Mouse (Mus musculus): ENCODE data around the gene Gm49321.

Gene Gm49321

GRCm38 (mm10) chr12:73934528-73934927 is 2.9 kb upstream of the Gm49321 start:
- in situ Hi-C loops (cut with MboI; ENCODE audit: low pct_unique_long_range_greater_than_20kb in 1 of 2, low sequenced_read_pairs in 2 of 2, unreplicated experiment in 1 of 2) = no loop called here

- in situ Hi-C loops (cut with MboI; ENCODE audit: low pct_unique_long_range_greater_than_20kb in 1 of 2, low sequenced_read_pairs in 2 of 2, unreplicated experiment in 1 of 2) = no loop called here
Observed at GRCm38 (mm10) chr12:73939542-73939941, 2.1 kb downstream of the Gm49321 start.

GRCm38 (mm10) chr12:73948415-73948814 is 11.0 kb downstream of the Gm49321 start:
- in situ Hi-C loops (cut with MboI; ENCODE audit: low pct_unique_long_range_greater_than_20kb in 1 of 2, low sequenced_read_pairs in 2 of 2, unreplicated experiment in 1 of 2) = no loop called here

- in situ Hi-C loops (cut with MboI; ENCODE audit: low pct_unique_long_range_greater_than_20kb in 1 of 2, low sequenced_read_pairs in 2 of 2, unreplicated experiment in 1 of 2) = no loop called here
Observed at GRCm38 (mm10) chr12:73949318-73950058, 12.0 kb downstream of the Gm49321 start.

GRCm38 (mm10) chr12:73952879-73953278 is 15.4 kb downstream of the Gm49321 start:
- in situ Hi-C loops (cut with MboI; ENCODE audit: low pct_unique_long_range_greater_than_20kb in 1 of 2, low sequenced_read_pairs in 2 of 2, unreplicated experiment in 1 of 2) = no loop called here

- in situ Hi-C loops (cut with MboI; ENCODE audit: low pct_unique_long_range_greater_than_20kb in 1 of 2, low sequenced_read_pairs in 2 of 2, unreplicated experiment in 1 of 2) = no loop called here
Observed at GRCm38 (mm10) chr12:73953420-73954186, 16.1 kb downstream of the Gm49321 start.

- in situ Hi-C loops (cut with MboI; ENCODE audit: low pct_unique_long_range_greater_than_20kb in 1 of 2, low sequenced_read_pairs in 2 of 2, unreplicated experiment in 1 of 2) = no loop called here
Observed at GRCm38 (mm10) chr12:73954785-73955184, 17.3 kb downstream of the Gm49321 start.

- in situ Hi-C loops (cut with MboI; ENCODE audit: low pct_unique_long_range_greater_than_20kb in 1 of 2, low sequenced_read_pairs in 2 of 2, unreplicated experiment in 1 of 2) = no loop called here
Observed at GRCm38 (mm10) chr12:73957676-73958075, 20.2 kb downstream of the Gm49321 start.

GRCm38 (mm10) chr12:73958830-73959229 is 21.4 kb downstream of the Gm49321 start:
- in situ Hi-C loops (cut with MboI; ENCODE audit: low pct_unique_long_range_greater_than_20kb in 1 of 2, low sequenced_read_pairs in 2 of 2, unreplicated experiment in 1 of 2) = no loop called here

- in situ Hi-C loops (cut with MboI; ENCODE audit: low pct_unique_long_range_greater_than_20kb in 1 of 2, low sequenced_read_pairs in 2 of 2, unreplicated experiment in 1 of 2) = no loop called here
Observed at GRCm38 (mm10) chr12:73964291-73965281, 27.1 kb downstream of the Gm49321 start, which contains the start of gene Snapc1. Gene Snapc1, plus strand, starts transcription at chr12:73964481.

- in situ Hi-C loops (cut with MboI; ENCODE audit: low pct_unique_long_range_greater_than_20kb in 1 of 2, low sequenced_read_pairs in 2 of 2, unreplicated experiment in 1 of 2) = no loop called here
Observed at GRCm38 (mm10) chr12:73969142-73969541, 31.7 kb downstream of the Gm49321 start.

GRCm38 (mm10) chr12:73974584-73974983 is 37.1 kb downstream of the Gm49321 start:
- in situ Hi-C loops (cut with MboI; ENCODE audit: low pct_unique_long_range_greater_than_20kb in 1 of 2, low sequenced_read_pairs in 2 of 2, unreplicated experiment in 1 of 2) = no loop called here

GRCm38 (mm10) chr12:73978144-73978543 is 40.7 kb downstream of the Gm49321 start:
- in situ Hi-C loops (cut with MboI; ENCODE audit: low pct_unique_long_range_greater_than_20kb in 1 of 2, low sequenced_read_pairs in 2 of 2, unreplicated experiment in 1 of 2) = no loop called here

- in situ Hi-C loops (cut with MboI; ENCODE audit: low pct_unique_long_range_greater_than_20kb in 1 of 2, low sequenced_read_pairs in 2 of 2, unreplicated experiment in 1 of 2) = no loop called here
Observed at GRCm38 (mm10) chr12:73979667-73980066, 42.2 kb downstream of the Gm49321 start.

GRCm38 (mm10) chr12:73982533-73982932 is 45.1 kb downstream of the Gm49321 start:
- in situ Hi-C loops (cut with MboI; ENCODE audit: low pct_unique_long_range_greater_than_20kb in 1 of 2, low sequenced_read_pairs in 2 of 2, unreplicated experiment in 1 of 2) = no loop called here

- in situ Hi-C loops (cut with MboI; ENCODE audit: low pct_unique_long_range_greater_than_20kb in 1 of 2, low sequenced_read_pairs in 2 of 2, unreplicated experiment in 1 of 2) = no loop called here
Observed at GRCm38 (mm10) chr12:73986299-73986698, 48.8 kb downstream of the Gm49321 start.

GRCm38 (mm10) chr12:73988393-73989008 is 51.0 kb downstream of the Gm49321 start:
- in situ Hi-C loops (cut with MboI; ENCODE audit: low pct_unique_long_range_greater_than_20kb in 1 of 2, low sequenced_read_pairs in 2 of 2, unreplicated experiment in 1 of 2) = no loop called here

GRCm38 (mm10) chr12:73989594-73989993 is 52.1 kb downstream of the Gm49321 start:
- in situ Hi-C loops (cut with MboI; ENCODE audit: low pct_unique_long_range_greater_than_20kb in 1 of 2, low sequenced_read_pairs in 2 of 2, unreplicated experiment in 1 of 2) = no loop called here
